In genomic region chr11:32002670-32003072, GRCm38 (mm10) we compare ENCODE assay signal across 10 mouse cellular contexts. TPM values are rescaled to one million over a fixed set of nuclear protein-coding genes. Genes with fewer than 3 reads are reported as not detected.
A peak's percentile ranks its signal among the peaks of the same experiment; 100 is the strongest.
DNase-seq lines count a peak whose midpoint lies in the region; ATAC-seq lines count a peak whose summit lies in the region.
"Had no signal": no experiment of that assay in that cellular context is flagged by ENCODE, and none has a peak within 500 bp of the region (broad histone marks: within the 10 kb centered on the region; RNA-seq: fewer than 3 reads in every experiment).

No protein-coding gene starts in this region.

- H3K4me2 ChIP-seq in hindbrain, embryonic 12.5 days (replicated peaks), result peak overlapping the region; percentile 64

- 1% methylated on average over 5 of the region's 5 CpGs for WGBS in hindbrain, embryonic 12.5 days

- ATAC-seq in hindbrain, embryonic 12.5 days (ENCODE audit: low FRiP score), result peak; percentile 87

- peak overlapping the region; percentile 94 for H3K27ac ChIP-seq in hindbrain, embryonic 12.5 days
- H3K27ac ChIP-seq: stomach, postnatal 0 days had no signal

- H3K27me3 ChIP-seq in hindbrain, embryonic 12.5 days, result no peaks in the 10 kb centered on the region

- peak overlapping the region; percentile 41 for H3K4me3 ChIP-seq in hindbrain, embryonic 12.5 days

- H3K9me3 ChIP-seq in hindbrain, embryonic 12.5 days (replicated peaks), result peaks cover 16% of the 10 kb centered on the region

- H3K4me1 ChIP-seq in hindbrain, embryonic 12.5 days, result peaks cover 21% of the 10 kb centered on the region

- H3K9ac ChIP-seq in hindbrain, embryonic 12.5 days, result peak overlapping the region; percentile 68

- DNase-seq in layer of hippocampus, adult 9-11 months, result peak; percentile 56
- DNase-seq in layer of hippocampus, adult 11-12 months (ENCODE audit: low spot score), result no peak
- DNase-seq in embryo, embryonic 10 days (ENCODE audit: low spot score), result peak; percentile 78
- DNase-seq in neural tube, embryonic 10.5 days (ENCODE audit: extremely low spot score, low spot score), result peak; percentile 53
- DNase-seq in ovary, postnatal 14 days (ENCODE audit: low spot score), result no peak
- no peak for DNase-seq in ovary, postnatal 36 days (ENCODE audit: low spot score)
- DNase-seq in lung, postnatal 36 days, result no peak
- DNase-seq: heart, adult 18-20 months had no signal

- H3K36me3 ChIP-seq in hindbrain, embryonic 12.5 days, result peaks cover 43% of the 10 kb centered on the region

RNA-seq across cellular contexts. Expression of gene Nsg2, which starts 2.4 kb away (rescaled TPM):
- polyA plus RNA-seq in hindbrain, embryonic 12.5 days (2016; fragmentation: Nextera tagmentation; extraction: Ambion mirVana), result 190 and 217 TPM in 2 replicates

RNA-seq across cellular contexts. Expression of gene 4930524B15Rik, which starts 37.3 kb away (rescaled TPM):
- polyA plus RNA-seq in hindbrain, embryonic 12.5 days (2016; fragmentation: Nextera tagmentation; extraction: Ambion mirVana), result 0.40 and 0.58 TPM in 2 replicates

Comparison
In these comparisons a context has a peak if more than half of its experiments do, and no peak if none do; other contexts are left out.
1. DNase-seq: peak in layer of hippocampus, adult 9-11 months (single experiment), embryo, embryonic 10 days (single experiment) and neural tube, embryonic 10.5 days (single experiment); none in layer of hippocampus, adult 11-12 months (single experiment), ovary, postnatal 14 days (single experiment), ovary, postnatal 36 days (single experiment) and lung, postnatal 36 days (single experiment).